Mouse (Mus musculus) heart, postnatal 0 days (tissue): ENCODE measurements around the gene Atxn1. TPM values are rescaled to one million over a fixed set of nuclear protein-coding genes. Genes with fewer than 3 reads are reported as not detected.

ENCODE experiments used
- ATAC-seq: fragments of 200-750 bp; cut with Nextera tagmentation; 2 replicates; pipeline ENCODE4 v1.8.0; 2017; ENCODE audit warnings: low read depth, moderate number of reproducible peaks, moderate library complexity; ENCODE audit not compliant: insufficient read depth
- DNase-seq: peaks from one replicate; pipeline ENCODE4 v3.0.0-alpha.2; 2016; ENCODE audit warnings: low spot score
- H3K27ac ChIP-seq: fragments of 300-500 bp; sonication (generic); 2 replicates; pipeline ENCODE4 v1.5.1; 2014; ENCODE audit warnings: low read depth, mild to moderate bottlenecking
- H3K27me3 ChIP-seq: fragments of 300-500 bp; sonication (generic); 2 replicates; pipeline ENCODE4 v1.6.1; 2014; ENCODE audit warnings: low read length, mixed read lengths; ENCODE audit not compliant: control insufficient read depth, insufficient read depth
- H3K36me3 ChIP-seq: fragments of 300-500 bp; sonication (generic); replicated peaks from 2 replicates; pipeline ENCODE4 v1.6.1; 2014; ENCODE audit warnings: low read length, mixed read lengths; ENCODE audit not compliant: control insufficient read depth, insufficient read depth
- H3K4me1 ChIP-seq: fragments of 300-500 bp; sonication (generic); 2 replicates; pipeline ENCODE4 v1.6.1; 2014; ENCODE audit warnings: antibody characterized with exemption; ENCODE audit not compliant: control insufficient read depth, insufficient read depth
- H3K4me2 ChIP-seq: fragments of 300-500 bp; sonication (generic); 2 replicates; pipeline ENCODE4 v1.6.1; 2014; ENCODE audit warnings: low read depth, mild to moderate bottlenecking, low read length, moderate library complexity
- H3K4me3 ChIP-seq: fragments of 300-500 bp; sonication (generic); 2 replicates; pipeline ENCODE4 v1.5.1; 2014; ENCODE audit warnings: low read depth, low read length
- H3K9ac ChIP-seq: fragments of 300-500 bp; sonication (generic); replicated peaks from 2 replicates; pipeline ENCODE4 v1.6.1; 2014; ENCODE audit warnings: low read depth, low read length, mixed read lengths
- H3K9me3 ChIP-seq: fragments of 300-500 bp; sonication (generic); replicated peaks from 2 replicates; pipeline ENCODE4 v1.6.1; 2016; ENCODE audit warnings: low read length; ENCODE audit not compliant: control insufficient read depth
- CTCF ChIP-seq: IDR thresholded peaks from 2 replicates; pipeline ENCODE4 v1.5.1; 2016; ENCODE audit warnings: antibody characterized with exemption, control low read depth, low read depth
- EP300 ChIP-seq: IDR thresholded peaks from 2 replicates; pipeline ENCODE4 v1.6.1; 2016; ENCODE audit warnings: antibody characterized with exemption, low read depth
- WGBS: fragments of 180-500 bp; shearing (Covaris S2); extraction: QIAGEN DNeasy Blood & Tissue Kit; methylation state at CpG from one replicate; pipeline ENCODE4 v1.1.7; 2014; 5-methylcytosine and 5-hydroxymethylcytosine counted together
- polyA plus RNA-seq: library from polyadenylated mRNA; unstranded; fragments of >200 nt; fragmentation: Nextera tagmentation; extraction: Ambion mirVana; gene quantifications from 2 replicates; pipeline ENCODE4 v1.2.1, GENCODE M21; 2015
- total RNA-seq: library from RNA; depleted of rRNA; stranded (reverse); fragments of >200 nt; gene quantifications from 2 replicates; pipeline ENCODE4 v1.2.3, GENCODE M21; 2014; ENCODE audit warnings: low replicate concordance

Atxn1 gene
- total and polyA plus RNA-seq, 2 experiments from 2014 or later: 10.3 to 15.0 TPM

- no peak for ATAC-seq
- Histone ChIP-seq H3K9ac (no peak overlapping the region), H3K27ac (no peak overlapping the region), H3K27me3 (no peaks in the 10 kb centered on the region), H3K4me1 (peaks cover 18% of the 10 kb centered on the region), H3K4me2 (no peak overlapping the region), H3K36me3 (no peaks in the 10 kb centered on the region), H3K4me3 (no peak overlapping the region), H3K9me3 (no peaks in the 10 kb centered on the region)
- no peak for DNase-seq
- TF ChIP-seq CTCF (no peak), EP300 (no peak)
- 68% methylated on average over 7 of the region's 7 CpGs for WGBS
Observed at GRCm38 (mm10) chr13:45744803-45745432, 219.9 kb downstream of the Atxn1 start.

- 55% methylated on average over 7 of the region's 7 CpGs for WGBS
Observed at GRCm38 (mm10) chr13:45743848-45744247, 221.0 kb downstream of the Atxn1 start.

GRCm38 (mm10) chr13:45740369-45740768 lies 224.4 kb downstream of the Atxn1 start:
- no peak overlapping the region for H3K27ac ChIP-seq
- 0 out of 2 replicates have a peak, but pooled peaks cover 2% of the 10 kb centered on the region for H3K36me3 ChIP-seq
- no peaks in the 10 kb centered on the region for H3K27me3 ChIP-seq
- H3K9me3 ChIP-seq: no peaks in the 10 kb centered on the region
- TF ChIP-seq CTCF: no peak
- H3K4me1 ChIP-seq: no peaks in the 10 kb centered on the region
- 79% methylated on average over 12 of the region's 12 CpGs for WGBS
- no peak overlapping the region for H3K9ac ChIP-seq
- H3K4me2 ChIP-seq: no peak overlapping the region
- H3K4me3 ChIP-seq: no peak overlapping the region
- DNase-seq (no peak), ATAC-seq (no peak)

More at GRCm38 (mm10) chr13:45743848-45744247, 221.0 kb downstream of the Atxn1 start:
- Histone ChIP-seq H3K4me2 (no peak overlapping the region), H3K36me3 (no peaks in the 10 kb centered on the region), H3K27ac (no peak overlapping the region), H3K9me3 (no peaks in the 10 kb centered on the region), H3K9ac (no peak overlapping the region), H3K4me3 (no peak overlapping the region), H3K4me1 (peaks cover 7% of the 10 kb centered on the region), H3K27me3 (no peaks in the 10 kb centered on the region)
- no peak for TF ChIP-seq CTCF
- no peak for TF ChIP-seq EP300
- DNase-seq (no peak), ATAC-seq (no peak)

- no peaks in the 10 kb centered on the region; the same call in 1 of the 2 replicates for H3K4me1 ChIP-seq
- no peak for TF ChIP-seq CTCF
- no peak for TF ChIP-seq EP300
- DNase-seq (no peak), ATAC-seq (no peak)
- 76% methylated on average over 4 of the region's 4 CpGs for WGBS
- no peak overlapping the region for H3K4me3 ChIP-seq
- no peak overlapping the region for H3K4me2 ChIP-seq
- H3K27me3 ChIP-seq: no peaks in the 10 kb centered on the region
- no peak overlapping the region for H3K27ac ChIP-seq
- H3K9ac ChIP-seq: no peak overlapping the region
- H3K9me3 ChIP-seq: no peaks in the 10 kb centered on the region
- H3K36me3 ChIP-seq: peaks cover 12% of the 10 kb centered on the region
Observed at GRCm38 (mm10) chr13:45736241-45736640, 228.6 kb downstream of the Atxn1 start.

- no peak overlapping the region for H3K4me3 ChIP-seq
- H3K36me3 ChIP-seq: peaks cover 12% of the 10 kb centered on the region
- H3K9ac ChIP-seq: no peak overlapping the region
- WGBS: 85% methylated on average over 3 of the region's 3 CpGs
- no peak overlapping the region for H3K27ac ChIP-seq
- DNase-seq (no peak), ATAC-seq (no peak)
- H3K9me3 ChIP-seq: no peaks in the 10 kb centered on the region
- H3K4me1 ChIP-seq: no peaks in the 10 kb centered on the region; the same call in 1 of the 2 replicates
- H3K4me2 ChIP-seq: no peak overlapping the region
- TF ChIP-seq CTCF (no peak), EP300 (no peak)
- no peaks in the 10 kb centered on the region for H3K27me3 ChIP-seq
Observed at GRCm38 (mm10) chr13:45735802-45736201, 229.0 kb downstream of the Atxn1 start.

GRCm38 (mm10) chr13:45734531-45734930 lies 230.3 kb downstream of the Atxn1 start:
- no peak overlapping the region for H3K27ac ChIP-seq
- H3K4me2 ChIP-seq: no peak overlapping the region
- H3K4me3 ChIP-seq: no peak overlapping the region
- TF ChIP-seq CTCF (no peak), EP300 (no peak)
- DNase-seq (no peak), ATAC-seq (no peak)
- H3K9me3 ChIP-seq: no peaks in the 10 kb centered on the region
- H3K27me3 ChIP-seq: no peaks in the 10 kb centered on the region
- H3K4me1 ChIP-seq: peaks cover 9% of the 10 kb centered on the region; the same call in 1 of the 2 replicates
- 84% methylated on average over 3 of the region's 3 CpGs for WGBS
- H3K36me3 ChIP-seq: peaks cover 12% of the 10 kb centered on the region
- H3K9ac ChIP-seq: no peak overlapping the region
